Mouse (Mus musculus): ENCODE measurements around the gene Hmgxb4. TPM values are rescaled to one million over a fixed set of nuclear protein-coding genes. Genes with fewer than 3 reads are reported as not detected.
A peak's percentile ranks its signal among the peaks of the same experiment; 100 is the strongest.

Hmgxb4 gene
- total RNA-seq, 1 experiment from 2014 or later = 18.3 TPM

GRCm38 (mm10) chr8:75071627-75072346 lies 78.6 kb downstream of the Hmgxb4 start:
- peak; percentile 89 for DNase-seq

GRCm38 (mm10) chr8:75074876-75075275 lies 81.7 kb downstream of the Hmgxb4 start:
- peak; percentile 30 for DNase-seq

GRCm38 (mm10) chr8:75078215-75078614 lies 85.1 kb downstream of the Hmgxb4 start:
- no peak for DNase-seq

GRCm38 (mm10) chr8:75078851-75079250 lies 85.7 kb downstream of the Hmgxb4 start:
- no peak for DNase-seq

Other genes with a start within 250 kb of the Hmgxb4 start
- 0.19 TPM in 1 of 2 replicates, not detected in the other for gene Isx, start 120.2 kb upstream of the Hmgxb4 start, total RNA-seq (2021)
- 37.0 and 40.1 TPM in 2 replicates for gene Tom1, start 40.3 kb downstream of the Hmgxb4 start, total RNA-seq (2021)
- 26.0 and 33.3 TPM in 2 replicates for gene Hmox1, start 100.3 kb downstream of the Hmgxb4 start, total RNA-seq (2021)
- gene Mcm5, start 116.2 kb downstream of the Hmgxb4 start, total RNA-seq (2021) = 26.7 and 33.0 TPM in 2 replicates
- gene Rasd2, start 220.6 kb downstream of the Hmgxb4 start, total RNA-seq (2021) = 1.6 and 2.0 TPM in 2 replicates

Data from adrenal gland, postnatal 14 days (tissue).